Mouse (Mus musculus): Measurements from ENCODE around the gene Trim29.

GRCm38 (mm10) chr9:43338067-43338466 lies 27.4 kb downstream of the Trim29 start:
- TF ChIP-seq POLR2A (IDR thresholded peaks at IDR 0.05; ENCODE audit: borderline replicate concordance, extremely low read depth, insufficient read depth, insufficient read length, poor library complexity, severe bottlenecking) = no peak
- no peak for TF ChIP-seq CTCF (IDR thresholded peaks at IDR 0.05; ENCODE audit: borderline replicate concordance, extremely low read depth, insufficient read depth, insufficient read length)

Measured in brain, embryonic 14.5 days (tissue).